Mouse (Mus musculus) macrophage (primary cell): ENCODE measurements at regions not wholly inside any gene's neighbourhood (a gene's known extent, or its start where the extent isn't known, plus 50 kb on each side); places are given as distances from the start of the nearest gene placed in this dataset.

Experiments used
- H3K27ac ChIP-seq: fragments of 350-480 bp; formaldehyde crosslinking; 2 replicates; pipeline ENCODE4 v1.9.0; 2021
- H3K36me3 ChIP-seq: fragments of 350-480 bp; formaldehyde crosslinking; 2 replicates; pipeline ENCODE4 v1.9.0; 2021; ENCODE audit errors: inconsistent target
- H3K4me3 ChIP-seq: fragments of 350-480 bp; formaldehyde crosslinking; 2 replicates; pipeline ENCODE4 v1.9.0; 2021; ENCODE audit errors: inconsistent target
- H3K79me2 ChIP-seq: fragments of 350-480 bp; formaldehyde crosslinking; 2 replicates; pipeline ENCODE4 v1.9.0; 2021; ENCODE audit errors: inconsistent target
- WGBS: methylation state at CpG from one replicate; pipeline ENCODE4 v1.1.7; 2026; ENCODE audit warnings: inconsistent platforms; ENCODE audit not compliant: missing documents; 5-methylcytosine and 5-hydroxymethylcytosine counted together

DNA sequence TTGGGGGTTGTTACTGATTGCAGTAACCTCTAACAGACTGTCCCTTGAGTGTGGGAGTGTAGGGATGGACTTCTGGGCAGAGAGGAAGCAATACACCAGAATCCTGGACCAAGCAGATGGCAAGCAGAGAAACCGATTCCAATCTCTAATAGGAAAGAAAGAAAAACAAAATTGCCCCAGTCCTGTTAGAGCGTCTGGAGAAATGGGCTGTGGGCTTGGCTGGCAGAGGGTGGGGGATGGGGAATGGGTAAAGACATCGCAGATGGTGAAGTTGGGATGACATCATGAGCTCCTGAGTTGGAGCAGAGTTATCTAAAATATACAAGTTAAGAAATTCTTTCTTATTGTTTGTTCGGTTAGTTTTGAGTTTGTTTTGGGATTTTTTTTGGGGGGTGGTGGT lies 260.5 kb downstream of the Ptpru start:
- Histone ChIP-seq H3K79me2 (no peaks in the 10 kb centered on the region), H3K4me3 (no peak overlapping the region), H3K36me3 (no peaks in the 10 kb centered on the region), H3K27ac (no peak overlapping the region)
- 69% methylated on average over 4 of the region's 4 CpGs for WGBS

DNA sequence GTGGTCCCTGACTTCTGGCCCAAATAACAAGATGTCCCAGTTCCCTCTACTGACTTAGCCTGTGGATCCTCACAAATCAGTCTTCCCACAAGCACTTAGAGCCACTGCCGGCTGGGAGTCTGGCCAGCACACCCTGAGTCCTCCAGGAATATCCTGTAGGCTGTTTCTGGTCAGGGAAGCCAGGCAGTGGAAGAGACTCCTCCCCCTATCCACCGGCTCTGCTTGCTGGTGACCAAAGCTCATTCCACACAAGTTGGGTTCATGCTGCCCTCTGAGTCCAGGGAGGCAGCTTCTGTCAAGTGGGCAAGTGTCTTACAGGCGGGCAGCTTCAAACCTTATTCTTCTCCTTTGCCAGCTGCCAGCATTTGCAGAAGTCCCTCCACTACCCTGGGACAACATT lies 252.1 kb downstream of the Ptpru start:
- Histone ChIP-seq H3K79me2 (no peaks in the 10 kb centered on the region), H3K27ac (no peak overlapping the region), H3K36me3 (no peaks in the 10 kb centered on the region), H3K4me3 (no peak overlapping the region)
- 66% methylated on average over 3 of the region's 3 CpGs for WGBS

DNA sequence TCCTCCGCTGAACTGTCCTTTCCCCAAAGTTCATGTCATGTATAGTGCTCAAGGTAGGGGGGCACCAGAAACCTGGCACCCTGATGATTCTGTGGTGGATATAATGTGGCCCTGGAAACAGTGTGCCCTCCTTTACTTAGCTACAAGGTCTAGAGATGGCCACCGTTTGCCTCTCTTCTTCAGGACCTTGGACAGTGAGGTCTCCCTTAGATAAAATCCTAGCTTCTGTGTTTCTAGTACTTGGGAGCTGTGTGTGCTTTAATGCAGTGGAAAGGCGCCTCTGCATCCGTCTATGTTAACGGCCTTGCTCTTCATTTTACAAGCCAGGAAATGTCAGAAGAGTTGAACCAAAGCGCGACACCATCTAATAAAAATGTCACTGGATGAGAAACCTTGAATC lies 250.6 kb downstream of the Ptpru start:
- H3K4me3 ChIP-seq = no peak overlapping the region
- H3K36me3 ChIP-seq = no peaks in the 10 kb centered on the region
- H3K27ac ChIP-seq = no peak overlapping the region
- no peaks in the 10 kb centered on the region for H3K79me2 ChIP-seq
- 69% methylated on average over 7 of the region's 7 CpGs for WGBS

DNA sequence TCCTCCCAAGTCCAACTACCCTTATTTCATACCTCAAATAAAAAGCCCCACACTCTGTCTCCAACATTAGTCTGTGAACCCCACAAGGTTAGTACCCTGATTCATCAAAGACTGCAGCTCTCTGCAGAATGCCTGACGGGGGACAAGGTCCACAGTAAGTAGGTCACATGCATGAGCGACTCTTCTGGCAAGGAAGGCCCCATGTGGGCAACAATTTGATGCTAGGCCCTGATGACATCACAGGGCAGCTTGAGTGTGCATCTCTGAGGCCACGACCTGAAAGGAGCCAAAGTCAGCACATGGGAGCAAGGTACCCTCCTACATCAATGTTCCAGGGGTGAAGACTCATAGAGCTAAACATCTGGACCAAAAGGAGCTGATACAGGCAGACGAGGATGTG lies 248.0 kb downstream of the Ptpru start:
- H3K4me3 ChIP-seq = no peak overlapping the region
- H3K27ac ChIP-seq = no peak overlapping the region
- H3K36me3 ChIP-seq = no peaks in the 10 kb centered on the region
- WGBS = 80% methylated on average over 4 of the region's 4 CpGs
- no peaks in the 10 kb centered on the region for H3K79me2 ChIP-seq

DNA sequence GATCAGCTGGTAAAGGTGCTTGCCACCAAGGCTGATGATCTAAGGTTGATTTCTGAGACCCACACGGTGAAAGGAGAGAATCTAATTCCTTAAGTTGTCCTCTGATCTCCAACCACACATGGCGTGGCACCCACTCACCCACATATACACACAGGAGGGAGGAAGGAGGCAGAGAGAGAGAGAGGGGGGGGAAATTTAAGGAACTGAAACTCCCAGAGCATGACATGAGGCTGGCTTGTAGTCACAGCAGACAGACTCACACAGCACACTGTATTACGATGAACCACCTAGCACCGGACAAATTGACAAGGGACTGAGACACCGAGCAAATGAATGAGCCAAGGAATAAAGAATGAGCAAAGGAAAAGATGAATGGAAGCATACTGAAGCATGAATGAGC lies 246.6 kb downstream of the Ptpru start:
- 71% methylated on average over 5 of the region's 5 CpGs for WGBS
- H3K36me3 ChIP-seq = no peaks in the 10 kb centered on the region
- H3K4me3 ChIP-seq = no peak overlapping the region
- no peaks in the 10 kb centered on the region for H3K79me2 ChIP-seq
- no peak overlapping the region for H3K27ac ChIP-seq

DNA sequence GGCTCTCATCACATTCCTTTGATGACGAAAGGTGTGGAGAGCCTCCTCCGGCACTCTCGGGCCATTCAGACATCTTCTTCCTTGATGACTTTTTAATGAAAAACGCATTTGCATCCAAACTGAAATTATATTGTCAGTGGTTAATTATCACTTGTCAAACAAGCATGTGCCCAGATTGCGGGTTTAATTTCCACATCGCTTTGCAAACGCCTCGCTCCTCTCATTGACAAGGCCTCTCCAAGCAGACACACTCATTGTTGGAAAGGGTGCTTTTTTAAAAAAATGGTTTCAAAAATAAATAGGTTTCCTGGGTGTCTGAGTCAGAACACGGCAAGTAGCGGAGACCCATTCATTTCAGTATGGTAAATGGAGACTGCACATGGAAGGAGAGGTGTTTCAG lies 240.1 kb downstream of the Ptpru start:
- Histone ChIP-seq H3K36me3 (no peaks in the 10 kb centered on the region), H3K79me2 (no peaks in the 10 kb centered on the region), H3K27ac (no peak overlapping the region), H3K4me3 (no peak overlapping the region)
- 91% methylated on average over 10 of the region's 10 CpGs for WGBS

DNA sequence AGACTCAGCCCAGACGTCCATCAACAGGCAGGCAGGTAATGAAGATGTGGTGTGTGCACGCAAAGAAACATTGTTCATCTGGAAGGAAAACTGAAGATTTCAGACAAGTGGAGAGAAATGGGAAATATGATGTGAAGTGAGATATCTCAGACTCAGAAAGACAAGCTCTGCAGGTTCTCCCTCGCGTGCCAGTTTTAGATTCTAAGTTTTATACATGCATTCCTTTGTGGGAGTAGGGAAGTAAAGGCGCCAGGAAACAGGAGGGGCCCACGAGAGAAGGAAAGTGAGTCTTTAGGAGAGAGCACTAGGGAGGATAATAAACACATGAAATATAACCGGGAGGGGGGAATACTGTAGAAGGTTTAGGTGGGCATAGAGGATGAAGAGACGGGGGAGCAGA lies 223.7 kb downstream of the Ptpru start:
- H3K36me3 ChIP-seq = no peaks in the 10 kb centered on the region
- H3K79me2 ChIP-seq = no peaks in the 10 kb centered on the region
- no peak overlapping the region for H3K4me3 ChIP-seq
- H3K27ac ChIP-seq = no peak overlapping the region
- WGBS = 65% methylated on average over 8 of the region's 8 CpGs

DNA sequence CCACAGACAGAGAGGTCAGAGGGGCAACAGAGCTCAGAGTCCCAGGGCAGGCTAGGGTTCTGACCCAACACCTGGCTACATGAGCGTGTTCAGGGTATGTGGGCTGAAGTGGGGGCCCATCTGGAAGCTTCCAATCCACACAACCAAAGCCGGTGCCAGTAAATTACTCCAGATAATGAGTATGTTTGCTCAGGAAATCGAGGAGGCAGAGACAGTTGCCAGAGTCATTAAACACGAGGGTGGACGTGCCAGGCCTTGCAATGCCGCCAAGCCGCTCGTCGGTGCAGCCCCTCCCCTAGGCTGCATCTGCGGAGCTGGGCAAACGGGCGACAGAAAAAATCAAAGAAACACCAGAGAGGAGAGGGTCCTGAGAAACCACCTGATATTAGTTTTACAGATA lies 222.5 kb downstream of the Ptpru start:
- Histone ChIP-seq H3K79me2 (no peaks in the 10 kb centered on the region), H3K4me3 (no peak overlapping the region), H3K27ac (no peak overlapping the region), H3K36me3 (no peaks in the 10 kb centered on the region)
- 87% methylated on average over 12 of the region's 12 CpGs for WGBS

DNA sequence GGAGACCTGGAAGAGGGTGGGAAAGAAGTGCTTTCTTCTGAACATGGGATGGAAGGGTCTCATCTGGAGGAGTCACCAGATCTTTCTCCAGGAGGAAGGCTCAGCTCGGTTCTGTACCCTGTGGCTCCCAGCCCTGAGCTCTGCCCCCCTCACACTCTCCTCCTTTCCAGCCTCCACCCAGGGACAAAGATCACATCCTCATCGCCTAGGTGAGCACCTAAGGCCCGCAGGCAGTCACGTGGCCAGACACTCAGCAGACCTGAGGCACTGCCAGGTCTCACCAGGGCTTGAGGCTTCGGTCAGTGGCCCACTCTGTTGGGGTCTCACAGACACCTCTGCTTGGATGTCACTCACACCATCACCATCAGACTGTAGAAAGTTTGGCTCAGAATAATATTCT lies 200.0 kb downstream of the Ptpru start:
- Histone ChIP-seq H3K4me3 (no peak overlapping the region), H3K27ac (no peak overlapping the region), H3K36me3 (no peaks in the 10 kb centered on the region), H3K79me2 (no peaks in the 10 kb centered on the region)
- WGBS = 84% methylated on average over 4 of the region's 5 CpGs

DNA sequence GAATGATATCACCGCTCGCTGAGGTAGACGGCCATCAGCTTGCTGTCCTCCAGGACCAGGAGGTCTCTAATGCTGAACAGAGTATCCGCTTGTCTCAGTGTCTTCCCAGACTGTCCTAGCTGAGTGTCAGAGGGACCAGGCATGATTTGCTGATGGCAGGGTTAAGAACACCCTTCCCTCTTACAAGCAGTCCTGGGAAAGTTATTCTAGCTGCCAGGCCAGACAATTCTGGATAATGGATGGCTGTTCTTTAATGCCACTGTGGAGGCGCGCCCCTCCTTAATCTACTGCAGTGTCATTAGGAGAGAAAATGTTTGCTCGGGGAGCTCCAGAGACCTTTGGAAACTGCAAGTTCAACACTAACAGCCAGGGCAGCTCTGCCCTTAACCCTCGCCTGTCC lies 182.1 kb downstream of the Ptpru start:
- Histone ChIP-seq H3K36me3 (no peaks in the 10 kb centered on the region), H3K4me3 (no peak overlapping the region), H3K79me2 (no peaks in the 10 kb centered on the region), H3K27ac (no peak overlapping the region)
- WGBS = 69% methylated on average over 8 of the region's 8 CpGs

DNA sequence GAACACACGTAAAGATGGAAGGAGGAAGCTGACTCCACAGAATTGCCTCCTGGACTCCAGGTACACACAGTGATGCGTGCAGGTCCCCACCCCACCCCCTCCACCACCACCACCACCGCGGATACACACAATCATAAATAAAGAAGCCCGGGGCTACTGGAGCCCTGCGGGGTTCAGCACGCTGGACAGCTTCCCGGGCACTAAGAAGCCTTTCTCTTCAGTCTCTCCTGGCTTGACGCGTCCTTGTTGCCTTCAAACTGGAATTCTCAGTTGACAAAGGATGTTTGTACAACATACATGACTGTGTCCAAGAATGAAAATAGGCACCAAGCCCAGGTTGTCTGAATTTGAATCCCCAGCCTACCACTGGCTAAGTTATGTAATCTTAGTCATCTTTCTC lies 180.2 kb downstream of the Ptpru start:
- no peaks in the 10 kb centered on the region for H3K36me3 ChIP-seq

DNA sequence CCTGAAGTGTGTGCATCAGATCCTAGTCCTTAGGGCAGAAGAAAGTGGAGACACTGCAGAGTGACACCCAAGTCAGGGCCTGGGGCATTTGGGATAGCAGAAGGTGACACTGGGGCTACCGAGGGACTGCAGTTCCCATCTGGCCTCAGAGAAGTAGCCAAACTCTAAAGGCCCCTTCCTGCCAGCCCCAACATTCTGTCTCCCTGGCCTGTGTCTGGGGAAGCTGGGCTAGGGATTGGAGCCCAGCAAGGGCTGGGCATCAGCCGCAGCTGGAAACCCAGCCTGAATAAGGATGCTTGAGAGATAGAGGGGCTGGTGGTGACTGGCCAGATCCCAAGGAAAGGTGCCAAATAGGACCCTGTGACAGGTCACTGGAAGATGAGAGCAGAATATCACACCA lies 177.2 kb downstream of the Ptpru start:
- no peaks in the 10 kb centered on the region for H3K79me2 ChIP-seq
- no peak overlapping the region for H3K4me3 ChIP-seq
- H3K36me3 ChIP-seq = no peaks in the 10 kb centered on the region
- WGBS = 77% methylated on average over 2 of the region's 2 CpGs
- H3K27ac ChIP-seq = no peak overlapping the region

More for the DNA sequence above, 180.2 kb downstream of the Ptpru start:
- Histone ChIP-seq H3K27ac (no peak overlapping the region), H3K79me2 (no peaks in the 10 kb centered on the region), H3K4me3 (no peak overlapping the region)
- WGBS = 26% methylated on average over 10 of the region's 10 CpGs

DNA sequence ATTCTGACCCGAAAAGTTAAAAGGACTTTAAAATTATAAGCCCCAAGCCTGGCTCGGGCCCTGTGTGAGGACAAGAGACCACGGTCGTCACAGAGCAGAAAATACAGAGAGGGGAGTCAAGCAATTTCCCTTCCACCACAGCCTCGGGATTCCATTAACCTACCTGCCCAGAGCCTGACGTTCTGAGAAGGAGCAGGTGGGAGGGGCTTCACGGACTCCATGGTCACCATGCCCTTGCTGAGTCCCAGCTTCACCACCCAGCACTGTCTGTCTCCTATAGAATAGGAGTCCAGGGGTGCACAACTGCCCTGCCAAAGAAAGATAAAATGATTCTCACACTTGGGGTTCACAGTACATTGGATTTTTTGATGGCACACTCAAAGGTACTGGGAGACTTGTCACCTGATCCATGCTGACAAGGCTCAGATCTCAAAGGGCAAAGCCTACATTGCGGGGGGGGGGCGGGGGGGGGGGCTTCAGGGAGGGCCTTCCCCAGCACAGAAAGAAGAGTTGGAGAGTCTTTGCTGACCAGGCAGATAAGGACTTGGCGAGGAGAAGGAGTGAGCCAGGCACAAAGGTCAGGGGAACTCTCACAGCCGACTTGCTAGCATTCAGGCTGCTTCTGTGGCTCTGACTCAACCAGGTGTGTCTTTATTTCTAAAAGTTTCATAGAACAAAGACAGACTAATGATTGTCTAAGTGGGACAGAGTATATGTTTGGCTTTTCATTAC lies 166.1 kb downstream of the Ptpru start:
- H3K27ac ChIP-seq = no peak overlapping the region
- WGBS = 74% methylated on average over 9 of the region's 11 CpGs
- H3K79me2 ChIP-seq = no peaks in the 10 kb centered on the region
- no peak overlapping the region for H3K4me3 ChIP-seq
- no peaks in the 10 kb centered on the region for H3K36me3 ChIP-seq

DNA sequence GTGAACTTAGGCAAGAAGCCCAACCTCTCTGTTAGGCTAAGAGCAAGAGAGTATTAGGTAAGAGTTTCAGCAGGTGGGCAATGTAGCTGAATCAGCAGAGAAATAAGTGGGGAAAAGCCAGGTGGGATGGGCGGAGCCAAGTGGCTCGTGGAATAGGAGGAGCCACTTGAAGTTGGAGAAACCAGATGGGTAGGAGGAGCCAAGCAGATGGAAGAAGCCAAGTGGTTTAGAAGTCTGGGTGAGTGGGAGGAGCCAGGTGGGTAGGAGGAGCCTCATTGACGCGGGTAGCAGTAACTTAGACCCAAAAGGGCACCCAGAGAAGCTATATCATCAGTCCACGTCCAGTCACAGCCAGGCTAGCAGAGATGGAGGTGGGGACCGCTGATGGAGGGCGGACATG lies 160.1 kb downstream of the Ptpru start:
- H3K79me2 ChIP-seq = no peaks in the 10 kb centered on the region
- no peaks in the 10 kb centered on the region for H3K36me3 ChIP-seq
- H3K27ac ChIP-seq = no peak overlapping the region
- no peak overlapping the region for H3K4me3 ChIP-seq
- WGBS = 79% methylated on average over 7 of the region's 7 CpGs

DNA sequence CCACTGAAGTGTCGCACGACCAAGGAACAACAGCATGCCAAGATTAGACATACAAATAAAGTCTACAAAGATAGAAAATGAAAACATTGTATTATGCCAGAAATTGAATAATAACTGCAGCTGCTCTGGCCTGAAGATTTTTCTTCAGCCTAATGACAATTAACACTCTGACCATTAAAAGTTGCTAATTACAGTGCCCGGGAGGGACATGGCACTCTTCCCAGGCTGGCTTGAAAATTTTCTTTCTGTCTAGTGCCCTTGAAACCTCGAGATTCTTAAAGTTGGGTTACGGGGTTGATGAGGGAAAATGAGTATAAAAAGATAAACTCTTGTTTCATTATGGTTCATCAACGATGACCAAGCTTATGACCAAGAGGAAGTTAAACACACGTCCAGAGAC lies 154.9 kb downstream of the Ptpru start:
- WGBS = 80% methylated on average over 7 of the region's 7 CpGs
- no peaks in the 10 kb centered on the region for H3K36me3 ChIP-seq
- no peak overlapping the region for H3K27ac ChIP-seq
- H3K4me3 ChIP-seq = no peak overlapping the region
- no peaks in the 10 kb centered on the region for H3K79me2 ChIP-seq

DNA sequence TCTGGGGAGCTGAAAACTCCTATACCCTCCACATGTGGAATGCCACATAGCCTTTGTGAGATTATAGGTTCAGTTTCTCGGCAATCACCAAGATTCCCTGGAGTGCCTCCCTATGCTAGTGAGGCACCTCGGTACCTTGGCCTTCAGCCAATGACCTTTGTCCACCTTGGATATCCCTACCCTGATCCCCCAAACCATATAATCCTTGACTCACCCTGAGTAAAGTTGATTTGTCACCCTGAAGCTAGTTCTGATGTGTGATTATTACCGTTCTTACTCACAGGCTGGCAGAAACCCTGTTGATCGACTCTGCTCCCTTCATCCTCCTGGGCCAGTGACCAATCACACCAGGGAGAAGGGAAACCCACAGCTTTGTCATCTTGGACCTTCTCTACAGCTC lies 152.5 kb downstream of the Ptpru start:
- no peak overlapping the region for H3K27ac ChIP-seq
- no peak overlapping the region for H3K4me3 ChIP-seq
- 93% methylated on average over 4 of the region's 4 CpGs for WGBS
- H3K79me2 ChIP-seq = no peaks in the 10 kb centered on the region
- H3K36me3 ChIP-seq = no peaks in the 10 kb centered on the region
